ENCODE assay signal across 7 mouse cellular contexts in the genomic region with DNA sequence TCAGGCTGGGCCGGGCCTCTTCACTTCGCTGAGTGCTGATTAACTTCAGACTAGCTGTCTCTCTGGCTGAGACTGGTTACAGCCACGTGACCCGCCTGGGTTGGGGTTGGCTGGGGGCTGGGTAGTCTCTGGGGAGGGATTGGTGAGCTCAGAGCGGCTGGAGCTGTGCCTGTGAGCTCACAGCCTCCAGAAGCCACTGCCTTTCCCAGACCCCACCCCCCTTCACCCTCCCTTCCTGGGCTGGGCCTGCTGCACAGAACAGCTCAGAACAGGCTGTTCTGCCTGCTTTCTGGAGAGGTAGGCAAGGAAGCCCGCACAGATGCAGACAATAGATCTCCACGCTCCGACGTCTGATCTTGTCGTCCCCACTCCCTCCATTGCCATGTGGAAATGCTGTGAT. TPM values are rescaled to one million over a fixed set of nuclear protein-coding genes. Genes with fewer than 3 reads are reported as not detected.
DNase-seq lines count a peak whose midpoint lies in the region; ATAC-seq and TF ChIP-seq lines count a peak whose summit lies in the region.

No protein-coding gene starts in this region.

- H3K9me3 ChIP-seq in embryonic facial prominence, embryonic 10.5 days, result no peaks in the 10 kb centered on the region
- H3K9me3 ChIP-seq in midbrain, embryonic 11.5 days (ENCODE audit: control insufficient read depth, low read length), result no peaks in the 10 kb centered on the region

- peaks cover 40% of the 10 kb centered on the region for H3K4me1 ChIP-seq in embryonic facial prominence, embryonic 10.5 days
- H3K4me1 ChIP-seq in midbrain, embryonic 11.5 days (ENCODE audit: control insufficient read depth, insufficient read depth, low read length), result peaks cover 13% of the 10 kb centered on the region
- H3K4me1 ChIP-seq in small intestine, adult 2 months (ENCODE audit: control insufficient read depth, insufficient read depth, insufficient read length, low read length), result no peaks in the 10 kb centered on the region; the same call in 1 of the 2 replicates

- WGBS in embryonic facial prominence, embryonic 10.5 days, result 1% methylated on average over 10 of the region's 10 CpGs
- under 1% methylated on average over 10 of the region's 10 CpGs for WGBS in midbrain, embryonic 11.5 days
- WGBS in small intestine, adult 2 months, result 1% methylated on average over 10 of the region's 10 CpGs

- H3K36me3 ChIP-seq in embryonic facial prominence, embryonic 10.5 days (replicated peaks), result peaks cover 22% of the 10 kb centered on the region
- H3K36me3 ChIP-seq in midbrain, embryonic 11.5 days (ENCODE audit: control insufficient read depth, insufficient read depth, low read length), result no peaks in the 10 kb centered on the region
- H3K36me3 ChIP-seq in small intestine, adult 2 months (ENCODE audit: control insufficient read depth, insufficient read depth, low read length), result no peaks in the 10 kb centered on the region

- peak overlapping the region; percentile 35 for H3K9ac ChIP-seq in midbrain, embryonic 11.5 days (ENCODE audit: low read length)

- peak; percentile 96 for DNase-seq in adrenal gland, postnatal 14 days
- DNase-seq in embryonic facial prominence, embryonic 10.5 days (ENCODE audit: low spot score), result peak; percentile 96
- peak; percentile 100 for DNase-seq in heart, adult 11 months
- peak; percentile 94 for DNase-seq in kidney, adult 18-20 months
- DNase-seq in left cerebral cortex, postnatal 4 days, result peak; percentile 91
- peak; percentile 97 for DNase-seq in midbrain, embryonic 11.5 days (ENCODE audit: low spot score, missing footprints)

- no peaks in the 10 kb centered on the region for H3K27me3 ChIP-seq in embryonic facial prominence, embryonic 10.5 days (replicated peaks; ENCODE audit: low read depth, poor library complexity, severe bottlenecking)
- H3K27me3 ChIP-seq in midbrain, embryonic 11.5 days (ENCODE audit: control insufficient read depth, insufficient read depth, low read length), result no peaks in the 10 kb centered on the region
- H3K27me3 ChIP-seq in small intestine, adult 2 months (ENCODE audit: control insufficient read depth, insufficient read depth, low read length), result no peaks in the 10 kb centered on the region

- H3K27ac ChIP-seq in embryonic facial prominence, embryonic 10.5 days (replicated peaks), result peak overlapping the region; percentile 85
- H3K27ac ChIP-seq in midbrain, embryonic 11.5 days (ENCODE audit: low read depth, low read length), result peak overlapping the region; percentile 28; the same call in 1 of the 2 replicates
- H3K27ac ChIP-seq in small intestine, adult 2 months (ENCODE audit: insufficient read depth, low read depth, low read length), result peak overlapping the region; percentile 48

- peak overlapping the region; percentile 36; the same call in 1 of the 2 replicates for H3K4me3 ChIP-seq in embryonic facial prominence, embryonic 10.5 days
- no peak overlapping the region for H3K4me3 ChIP-seq in midbrain, embryonic 11.5 days (ENCODE audit: low read depth, low read length)
- 0 out of 2 replicates have a peak overlapping the region, but pooled peaks have one; percentile 6 for H3K4me3 ChIP-seq in small intestine, adult 2 months (ENCODE audit: low read depth, low read length)

- intact Hi-C loops in left cerebral cortex, postnatal 4 days (cut with DNase I), result no loop called here

- peak; percentile 98 for ATAC-seq in midbrain, embryonic 11.5 days (ENCODE audit: low FRiP score)

- no peak for TF ChIP-seq CTCF in small intestine, adult 2 months (IDR thresholded peaks at IDR 0.05; ENCODE audit: extremely low read depth, insufficient read length, insufficient replicate concordance, low read depth, low read length)

- TF ChIP-seq POLR2A in small intestine, adult 2 months (IDR thresholded peaks at IDR 0.05; ENCODE audit: low read depth, low read length), result no peak

- peak overlapping the region; percentile 24; the same call in 1 of the 2 replicates for H3K4me2 ChIP-seq in midbrain, embryonic 11.5 days

RNA-seq across cellular contexts. Expression of a gene that starts 13.0 kb away (rescaled TPM):
- total RNA-seq in adrenal gland, postnatal 14 days (2021), result 24.3 and 28.3 TPM in 2 replicates
- 36.5 and 36.8 TPM in 2 replicates for polyA plus RNA-seq in embryonic facial prominence, embryonic 10.5 days (2016; fragmentation: Nextera tagmentation; extraction: Ambion mirVana)
- 10 to 100 TPM; 14.4 to 15.7 TPM for total RNA-seq in left cerebral cortex, postnatal 4 days (2021)
- polyA plus RNA-seq in midbrain, embryonic 11.5 days (2014; fragmentation: Nextera tagmentation; extraction: Ambion mirVana), result 18.6 and 20.5 TPM in 2 replicates
- 1.5 and 1.8 TPM in 2 replicates for polyA plus RNA-seq in small intestine, adult 2 months (2012; rRNA removed)

RNA-seq across cellular contexts. Expression of a gene that starts 44.1 kb away (rescaled TPM):
- 12.6 and 15.0 TPM in 2 replicates for total RNA-seq in adrenal gland, postnatal 14 days (2021)
- 91.1 and 112 TPM in 2 replicates for polyA plus RNA-seq in embryonic facial prominence, embryonic 10.5 days (2016; fragmentation: Nextera tagmentation; extraction: Ambion mirVana)
- total RNA-seq in left cerebral cortex, postnatal 4 days (2021), result 10 to 100 TPM; 11.9 to 13.5 TPM
- polyA plus RNA-seq in midbrain, embryonic 11.5 days (2014; fragmentation: Nextera tagmentation; extraction: Ambion mirVana), result 36.1 and 38.4 TPM in 2 replicates
- polyA plus RNA-seq in small intestine, adult 2 months (2012; rRNA removed), result 15.6 and 16.6 TPM in 2 replicates

Comparison
In these comparisons a context has a peak if more than half of its experiments do, and no peak if none do; other contexts are left out.
1. H3K27ac ChIP-seq: peak in every context shown above with its lines; median percentile 85 in embryonic facial prominence, embryonic 10.5 days; 48 in small intestine, adult 2 months; 28 in midbrain, embryonic 11.5 days.